Mouse (Mus musculus): ENCODE results near the gene Ap1m2. TPM values are rescaled to one million over a fixed set of nuclear protein-coding genes. Genes with fewer than 3 reads are reported as not detected.

Gene Ap1m2
- polyA plus RNA-seq, 1 experiment = 2.5 TPM

GRCm38 (mm10) chr9:21251116-21251735, 60.9 kb downstream of the Ap1m2 start:
- TF ChIP-seq POLR2A (IDR thresholded peaks at IDR 0.05; ENCODE audit: extremely low read depth, insufficient read depth, low read length) (no peak), CTCF (IDR thresholded peaks at IDR 0.05; ENCODE audit: extremely low read depth, insufficient read depth, low read length) (no peak)
- Histone ChIP-seq H3K4me1 (ENCODE audit: control insufficient read depth, insufficient read depth, low read length) (no peaks in the 10 kb centered on the region), H3K27ac (ENCODE audit: insufficient read depth, low read length) (no peak overlapping the region), H3K4me3 (ENCODE audit: insufficient read depth, low read length) (no peak overlapping the region)

- H3K27ac ChIP-seq (ENCODE audit: insufficient read depth, low read length) = no peak overlapping the region
- no peaks in the 10 kb centered on the region for H3K4me1 ChIP-seq (ENCODE audit: control insufficient read depth, insufficient read depth, low read length)
- TF ChIP-seq CTCF (IDR thresholded peaks at IDR 0.05; ENCODE audit: extremely low read depth, insufficient read depth, low read length) (no peak), POLR2A (IDR thresholded peaks at IDR 0.05; ENCODE audit: extremely low read depth, insufficient read depth, low read length) (no peak)
- H3K4me3 ChIP-seq (ENCODE audit: insufficient read depth, low read length) = no peak overlapping the region
These were observed 61.6 kb downstream of the Ap1m2 start for GRCm38 (mm10) chr9:21250509-21250908.

- Histone ChIP-seq H3K4me3 (ENCODE audit: insufficient read depth, low read length) (no peak overlapping the region), H3K27ac (ENCODE audit: insufficient read depth, low read length) (0 out of 2 replicates have a peak overlapping the region, but pooled peaks have one; percentile 52), H3K4me1 (ENCODE audit: control insufficient read depth, insufficient read depth, low read length) (no peaks in the 10 kb centered on the region)
- TF ChIP-seq CTCF (IDR thresholded peaks at IDR 0.05; ENCODE audit: extremely low read depth, insufficient read depth, low read length) (no peak), POLR2A (IDR thresholded peaks at IDR 0.05; ENCODE audit: extremely low read depth, insufficient read depth, low read length) (no peak)
These were observed 62.3 kb downstream of the Ap1m2 start for GRCm38 (mm10) chr9:21249629-21250508.

GRCm38 (mm10) chr9:21248326-21248725, 63.8 kb downstream of the Ap1m2 start, which contains the start of gene S1pr5:
Gene S1pr5 (minus strand): TSS chr9:21248443.
- Histone ChIP-seq H3K27ac (ENCODE audit: insufficient read depth, low read length) (peak within 1 kb of the TSS; percentile 96), H3K4me1 (ENCODE audit: control insufficient read depth, insufficient read depth, low read length) (no peaks in the 10 kb centered on the region; the same call in 1 of the 2 replicates), H3K4me3 (ENCODE audit: insufficient read depth, low read length) (peak within 1 kb of the TSS; percentile 9)
- no peak for TF ChIP-seq POLR2A (IDR thresholded peaks at IDR 0.05; ENCODE audit: extremely low read depth, insufficient read depth, low read length)
- no peak for TF ChIP-seq CTCF (IDR thresholded peaks at IDR 0.05; ENCODE audit: extremely low read depth, insufficient read depth, low read length)

- H3K4me3 ChIP-seq (ENCODE audit: insufficient read depth, low read length) = no peak overlapping the region
- no peak overlapping the region for H3K27ac ChIP-seq (ENCODE audit: insufficient read depth, low read length)
- TF ChIP-seq POLR2A (IDR thresholded peaks at IDR 0.05; ENCODE audit: extremely low read depth, insufficient read depth, low read length) (no peak), CTCF (IDR thresholded peaks at IDR 0.05; ENCODE audit: extremely low read depth, insufficient read depth, low read length) (no peak)
- no peaks in the 10 kb centered on the region; the same call in 1 of the 2 replicates for H3K4me1 ChIP-seq (ENCODE audit: control insufficient read depth, insufficient read depth, low read length)
These were observed 65.8 kb downstream of the Ap1m2 start for GRCm38 (mm10) chr9:21246342-21246741.

GRCm38 (mm10) chr9:21245113-21245487, 67.0 kb downstream of the Ap1m2 start:
- Histone ChIP-seq H3K4me3 (ENCODE audit: insufficient read depth, low read length) (peak overlapping the region; percentile 33; the same call in 1 of the 2 replicates), H3K27ac (ENCODE audit: insufficient read depth, low read length) (no peak overlapping the region)
- TF ChIP-seq CTCF (IDR thresholded peaks at IDR 0.05; ENCODE audit: extremely low read depth, insufficient read depth, low read length) (no peak), POLR2A (IDR thresholded peaks at IDR 0.05; ENCODE audit: extremely low read depth, insufficient read depth, low read length) (no peak)

GRCm38 (mm10) chr9:21244428-21245112, 67.6 kb downstream of the Ap1m2 start:
- Histone ChIP-seq H3K27ac (ENCODE audit: insufficient read depth, low read length) (no peak overlapping the region), H3K4me1 (ENCODE audit: control insufficient read depth, insufficient read depth, low read length) (no peaks in the 10 kb centered on the region; the same call in 1 of the 2 replicates), H3K4me3 (ENCODE audit: insufficient read depth, low read length) (peak overlapping the region; percentile 33)
- no peak for TF ChIP-seq POLR2A (IDR thresholded peaks at IDR 0.05; ENCODE audit: extremely low read depth, insufficient read depth, low read length)
- no peak for TF ChIP-seq CTCF (IDR thresholded peaks at IDR 0.05; ENCODE audit: extremely low read depth, insufficient read depth, low read length)

More at GRCm38 (mm10) chr9:21245113-21245487, 67.0 kb downstream of the Ap1m2 start:
- no peaks in the 10 kb centered on the region; the same call in 1 of the 2 replicates for H3K4me1 ChIP-seq (ENCODE audit: control insufficient read depth, insufficient read depth, low read length)

Other genes starting within 250 kb of the Ap1m2 start
- 1.8 and 2.1 TPM in 2 replicates for gene Zglp1, start 245.2 kb downstream of the Ap1m2 start, polyA plus RNA-seq (2012; rRNA removed)
- 2.4 and 2.7 TPM in 2 replicates for gene Gm49373, start 239.2 kb downstream of the Ap1m2 start, polyA plus RNA-seq (2012; rRNA removed)
- gene Fdx1l, start 238.7 kb downstream of the Ap1m2 start, polyA plus RNA-seq (2012; rRNA removed) = 157 and 160 TPM in 2 replicates
- 2.3 and 3.0 TPM in 2 replicates for gene Gm38431, start 220.3 kb downstream of the Ap1m2 start, polyA plus RNA-seq (2012; rRNA removed)
- gene Raver1, start 220.3 kb downstream of the Ap1m2 start, polyA plus RNA-seq (2012; rRNA removed) = 24.3 and 26.1 TPM in 2 replicates
- 16.4 and 18.6 TPM in 2 replicates for gene Tyk2, start 181.1 kb downstream of the Ap1m2 start, polyA plus RNA-seq (2012; rRNA removed)
- gene Cdc37, start 162.4 kb downstream of the Ap1m2 start, polyA plus RNA-seq (2012; rRNA removed) = 158 and 168 TPM in 2 replicates
- gene Pde4a, start 146.6 kb downstream of the Ap1m2 start, polyA plus RNA-seq (2012; rRNA removed) = 77.0 and 80.1 TPM in 2 replicates
- gene Keap1, start 73.0 kb downstream of the Ap1m2 start, polyA plus RNA-seq (2012; rRNA removed) = 62.3 and 65.9 TPM in 2 replicates
- 20.8 and 24.3 TPM in 2 replicates for gene S1pr5, start 63.9 kb downstream of the Ap1m2 start, polyA plus RNA-seq (2012; rRNA removed)
- 40.3 and 42.7 TPM in 2 replicates for gene Atg4d, start 47.0 kb downstream of the Ap1m2 start, polyA plus RNA-seq (2012; rRNA removed)
- 42.6 and 47.2 TPM in 2 replicates for gene Kri1, start 24.4 kb downstream of the Ap1m2 start, polyA plus RNA-seq (2012; rRNA removed)
- gene Cdkn2d, start 20.9 kb downstream of the Ap1m2 start, polyA plus RNA-seq (2012; rRNA removed) = 74.1 and 76.9 TPM in 2 replicates
- gene Slc44a2, start 8.4 kb upstream of the Ap1m2 start, polyA plus RNA-seq (2012; rRNA removed) = 54.1 and 55.3 TPM in 2 replicates
- gene Ilf3, start 55.5 kb upstream of the Ap1m2 start, polyA plus RNA-seq (2012; rRNA removed) = 71.3 and 76.2 TPM in 2 replicates
- gene Qtrt1, start 99.5 kb upstream of the Ap1m2 start, polyA plus RNA-seq (2012; rRNA removed) = 42.5 and 43.8 TPM in 2 replicates
- 60.8 and 67.9 TPM in 2 replicates for gene Dnm2, start 112.6 kb upstream of the Ap1m2 start, polyA plus RNA-seq (2012; rRNA removed)
- gene Tmed1, start 197.9 kb upstream of the Ap1m2 start, polyA plus RNA-seq (2012; rRNA removed) = 25.0 and 25.5 TPM in 2 replicates
- gene AB124611, start 213.8 kb upstream of the Ap1m2 start, polyA plus RNA-seq (2012; rRNA removed) = 0.49 and 0.86 TPM in 2 replicates
- 58.9 and 61.6 TPM in 2 replicates for gene Carm1, start 234.6 kb upstream of the Ap1m2 start, polyA plus RNA-seq (2012; rRNA removed)